Mouse (Mus musculus) CH12.LX (cell line): ENCODE data around the gene Spink2.

ENCODE experiments used
- MAX ChIP-seq: IDR thresholded peaks from 2 replicates; pipeline ENCODE4 v1.6.1; 2011; ENCODE audit warnings: low read length, improper control_type of control experiment
- POLR2A ChIP-seq: IDR thresholded peaks from 2 replicates; pipeline ENCODE4 v1.6.1; 2011; ENCODE audit warnings: low read depth, mild to moderate bottlenecking, improper control_type of control experiment, low read length

DNA sequence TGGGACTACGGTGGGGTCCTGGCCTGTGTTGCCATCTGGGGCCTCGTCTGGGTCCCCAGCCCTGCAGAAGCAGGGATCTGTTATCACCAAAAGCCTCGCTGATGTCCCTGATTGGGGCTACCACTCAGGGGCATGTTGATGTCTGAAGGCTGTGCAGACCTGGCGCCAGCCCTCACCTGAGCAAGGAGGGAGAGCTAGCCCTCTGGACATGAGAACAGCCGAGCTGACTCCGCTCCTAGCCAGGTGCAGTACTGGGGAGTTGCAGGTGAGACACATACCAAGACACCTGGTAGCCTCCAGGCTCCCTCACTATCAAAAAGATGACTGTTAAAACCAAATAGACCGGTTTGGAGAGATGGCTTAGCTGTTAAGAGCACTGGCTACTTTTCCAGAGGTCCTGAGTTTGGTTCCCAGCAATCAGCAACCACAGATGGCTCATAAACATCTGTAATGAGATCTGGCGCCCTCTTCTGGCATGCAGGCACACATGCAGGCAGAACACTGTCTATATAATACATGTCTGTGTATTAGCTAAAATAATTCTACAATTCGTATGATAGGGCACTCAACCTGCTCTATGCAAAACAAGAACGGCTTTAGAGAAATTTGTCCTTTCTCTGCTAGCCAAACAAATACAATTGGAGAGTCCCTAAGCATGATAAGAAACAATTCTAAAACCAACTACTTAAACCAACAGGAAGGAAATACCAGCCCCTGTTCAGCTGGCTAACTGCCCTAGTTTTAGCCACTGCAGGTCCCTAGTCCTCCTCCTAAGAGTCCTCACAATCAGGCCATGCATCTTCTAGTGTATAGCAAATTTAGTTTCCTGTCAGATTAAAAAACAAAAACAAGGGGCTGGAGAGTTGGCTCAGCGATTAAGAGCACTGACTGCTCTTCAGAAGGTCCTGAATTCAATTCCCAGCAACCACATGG lies 12.0 kb upstream of the Spink2 start:
- no peak for TF ChIP-seq MAX
- no peak for TF ChIP-seq POLR2A
